Mouse (Mus musculus) kidney, adult 2 months (tissue): ENCODE results near the gene Tpd52l1.

Experiments
- CTCF ChIP-seq: fragments of 200-500 bp; conservative IDR thresholded peaks from 2 replicates; pipeline ENCODE4 v1.5.1; 2011; ENCODE audit warnings: low read depth, mild to moderate bottlenecking, control low read depth, low read length, moderate library complexity, mixed read lengths; ENCODE audit not compliant: insufficient read depth, insufficient read length
- POLR2A ChIP-seq: fragments of 200-500 bp; IDR thresholded peaks from one replicate; pipeline ENCODE4 v1.6.1; 2011; ENCODE audit warnings: low read depth, low read length, control low read depth

- TF ChIP-seq CTCF, result no peak
- TF ChIP-seq POLR2A, result no peak
Observed at GRCm38 (mm10) chr10:31336432-31336831, 109.3 kb downstream of the Tpd52l1 start.
